Mouse (Mus musculus) embryonic fibroblast, embryonic 13.5 days (primary cell): ENCODE data around the gene Stoml1. TPM values are rescaled to one million over a fixed set of nuclear protein-coding genes. Genes with fewer than 3 reads are reported as not detected.
A peak's percentile ranks its signal among the peaks of the same experiment; 100 is the strongest.

Source experiments
- H3K27ac ChIP-seq: 2 replicates; pipeline ENCODE4 v1.5.1; 2012; ENCODE audit warnings: low read length, control low read depth, inconsistent platforms; ENCODE audit not compliant: insufficient read depth
- H3K4me1 ChIP-seq: 2 replicates; pipeline ENCODE4 v1.6.1; 2011; ENCODE audit warnings: low read length; ENCODE audit not compliant: control insufficient read depth, insufficient read depth
- H3K4me3 ChIP-seq: 2 replicates; pipeline ENCODE4 v1.5.1; 2011; ENCODE audit warnings: mild to moderate bottlenecking, control low read depth, low read length; ENCODE audit not compliant: insufficient read depth
- CTCF ChIP-seq: IDR thresholded peaks from 2 replicates; pipeline ENCODE4 v1.5.1; 2011; ENCODE audit warnings: mild to moderate bottlenecking, control low read depth, low read length, moderate library complexity, borderline replicate concordance; ENCODE audit not compliant: insufficient read depth
- POLR2A ChIP-seq: IDR thresholded peaks from 2 replicates; pipeline ENCODE4 v1.6.1; 2011; ENCODE audit warnings: low read depth, mild to moderate bottlenecking, control low read depth, low read length, moderate library complexity
- polyA plus RNA-seq: library from polyadenylated mRNA; stranded (reverse); fragments of >200 nt; gene quantifications from 2 replicates; pipeline ENCODE4 v1.2.4, GENCODE M21; 2011; ENCODE audit warnings: low read depth; ENCODE audit not compliant: missing spikeins, insufficient read length

Stoml1 gene
- 25.9 and 27.0 TPM in 2 replicates for polyA plus RNA-seq

- Histone ChIP-seq H3K4me1 (peaks cover 12% of the 10 kb centered on the region), H3K4me3 (peak within 1 kb of the TSS; percentile 58), H3K27ac (peak within 1 kb of the TSS; percentile 27)
- TF ChIP-seq CTCF (peak; percentile 97), POLR2A (peak; percentile 84)
These were observed at the start of gene Stoml1 for GRCm38 (mm10) chr9:58253033-58253804. Stoml1 (plus strand) TSS chr9:58253164.

- TF ChIP-seq POLR2A (no peak), CTCF (peak; percentile 14; the same call in 1 of the 2 replicates)
- H3K4me3 ChIP-seq = peak within 1 kb of the TSS; percentile 40
- H3K4me1 ChIP-seq = peaks cover 4% of the 10 kb centered on the region; the same call in 1 of the 2 replicates
- H3K27ac ChIP-seq = no peak within 1 kb of the TSS
These were observed 49.2 kb upstream of the Stoml1 start, which contains the start of the genes Islr and Islr2 for GRCm38 (mm10) chr9:58203516-58204447. Islr (minus strand) TSS chr9:58204306. Islr2 (minus strand) TSS chr9:58204319.

GRCm38 (mm10) chr9:58204448-58205000 lies 48.4 kb upstream of the Stoml1 start:
- H3K4me3 ChIP-seq = peak overlapping the region; percentile 40
- H3K27ac ChIP-seq = no peak overlapping the region
- TF ChIP-seq CTCF (peak; percentile 97), POLR2A (no peak)
- H3K4me1 ChIP-seq = peaks cover 4% of the 10 kb centered on the region; the same call in 1 of the 2 replicates

- no peak overlapping the region for H3K4me3 ChIP-seq
- no peak for TF ChIP-seq CTCF
- no peak for TF ChIP-seq POLR2A
- no peak overlapping the region for H3K27ac ChIP-seq
- peaks cover 4% of the 10 kb centered on the region; the same call in 1 of the 2 replicates for H3K4me1 ChIP-seq
These were observed 47.0 kb upstream of the Stoml1 start for GRCm38 (mm10) chr9:58206013-58206412.

- no peak for TF ChIP-seq POLR2A
- no peak for TF ChIP-seq CTCF
- Histone ChIP-seq H3K4me1 (peaks cover 3% of the 10 kb centered on the region; the same call in 1 of the 2 replicates), H3K27ac (no peak overlapping the region), H3K4me3 (no peak overlapping the region)
These were observed 43.3 kb upstream of the Stoml1 start for GRCm38 (mm10) chr9:58209462-58210303.

GRCm38 (mm10) chr9:58210304-58210627 lies 42.7 kb upstream of the Stoml1 start:
- Histone ChIP-seq H3K4me3 (no peak overlapping the region), H3K27ac (no peak overlapping the region), H3K4me1 (peaks cover 7% of the 10 kb centered on the region)
- TF ChIP-seq POLR2A = no peak
- TF ChIP-seq CTCF = no peak

- Histone ChIP-seq H3K4me3 (no peak overlapping the region), H3K27ac (peak overlapping the region; percentile 29), H3K4me1 (peaks cover 10% of the 10 kb centered on the region)
- TF ChIP-seq CTCF (no peak), POLR2A (no peak)
These were observed 39.6 kb upstream of the Stoml1 start for GRCm38 (mm10) chr9:58213377-58213776.

GRCm38 (mm10) chr9:58213865-58214264 lies 39.1 kb upstream of the Stoml1 start:
- TF ChIP-seq POLR2A (no peak), CTCF (no peak)
- Histone ChIP-seq H3K27ac (peak overlapping the region; percentile 90), H3K4me1 (peaks cover 10% of the 10 kb centered on the region), H3K4me3 (no peak overlapping the region)
